Mouse (Mus musculus) gastrocnemius, adult 2 months (tissue): ENCODE results near the gene Mylk. TPM values are rescaled to one million over a fixed set of nuclear protein-coding genes. Genes with fewer than 3 reads are reported as not detected.
A peak's percentile ranks its signal among the peaks of the same experiment; 100 is the strongest.
"Not testable (repeated sequence)": the region's sequence is repeated elsewhere in the genome, so short reads cannot be mapped to it uniquely, and the experiment has no call there.

Experiments used
- DNase-seq: peaks from one replicate; pipeline ENCODE4 v3.0.0; 2022
- H3K27ac ChIP-seq: fragments of 200-600 bp; 2 replicates; pipeline ENCODE4 v1.8.1; 2022; ENCODE audit warnings: mild to moderate bottlenecking
- H3K4me3 ChIP-seq: fragments of 200-600 bp; 2 replicates; pipeline ENCODE4 v1.8.1; 2022; ENCODE audit warnings: mild to moderate bottlenecking, moderate library complexity
- CTCF ChIP-seq: fragments of 200-600 bp; IDR thresholded peaks from 2 replicates; pipeline ENCODE4 v1.8.1; 2022; ENCODE audit warnings: antibody characterized with exemption, mild to moderate bottlenecking, moderate library complexity
- intact Hi-C: fragments of 180-260 bp; cut with DNase I; formaldehyde crosslinking; loops from one replicate; pipeline ENCODE4 v1.15.1; 2025
- total RNA-seq, 2 experiments: library from RNA; stranded (reverse); gene quantifications; 2 replicates each; pipeline ENCODE4 v1.2.3; 2021

Mylk gene
- total RNA-seq, 2 experiments from 2014 or later, result 22.7 to 29.5 TPM

DNA sequence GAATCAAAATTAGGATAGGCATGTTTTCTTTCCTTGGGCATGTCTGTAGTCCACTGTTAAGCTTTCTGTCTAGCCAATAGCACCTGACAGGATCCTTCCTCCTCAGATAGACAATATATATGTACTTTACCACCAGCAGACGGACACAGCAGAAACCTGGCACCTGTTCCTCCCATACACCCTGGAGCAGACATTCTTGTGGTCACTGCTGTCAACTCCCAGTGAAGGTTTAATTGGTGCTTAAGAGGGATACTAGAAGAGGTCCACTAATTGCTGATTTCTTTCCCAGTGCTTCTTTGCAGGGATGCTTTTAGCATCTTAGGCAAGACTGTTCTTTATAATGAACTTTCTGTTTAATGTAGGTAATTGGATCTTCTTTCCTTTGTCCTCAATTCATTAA is 37.4 kb downstream of the Mylk start:
- DNase-seq, result no peak
- Histone ChIP-seq H3K4me3 (no peak overlapping the region), H3K27ac (no peak overlapping the region)
- intact Hi-C loops, result no loop called here
- no peak for TF ChIP-seq CTCF

DNA sequence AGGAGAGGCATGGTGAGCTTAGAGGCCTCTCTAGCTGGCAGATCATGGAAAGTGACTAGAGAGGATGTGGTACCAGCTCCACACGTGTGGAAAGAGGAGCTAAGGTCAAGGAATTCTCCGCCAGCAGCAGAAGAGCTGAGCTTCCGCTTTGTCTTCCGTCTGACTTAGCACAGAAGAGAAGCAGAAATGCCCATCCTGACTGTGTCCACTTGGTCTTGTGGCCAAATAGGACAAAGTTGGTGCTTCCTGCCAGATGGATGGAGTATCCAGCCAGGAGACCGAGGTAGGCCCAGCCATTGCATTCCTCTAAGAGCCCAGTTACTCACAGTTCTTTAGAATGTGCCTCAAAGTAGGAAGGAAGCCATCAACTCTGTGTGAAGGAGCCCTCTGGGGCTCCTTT is 38.5 kb downstream of the Mylk start:
- TF ChIP-seq CTCF, result no peak
- no peak overlapping the region for H3K4me3 ChIP-seq
- H3K27ac ChIP-seq, result no peak overlapping the region
- DNase-seq, result no peak
- intact Hi-C loops, result no loop called here

DNA sequence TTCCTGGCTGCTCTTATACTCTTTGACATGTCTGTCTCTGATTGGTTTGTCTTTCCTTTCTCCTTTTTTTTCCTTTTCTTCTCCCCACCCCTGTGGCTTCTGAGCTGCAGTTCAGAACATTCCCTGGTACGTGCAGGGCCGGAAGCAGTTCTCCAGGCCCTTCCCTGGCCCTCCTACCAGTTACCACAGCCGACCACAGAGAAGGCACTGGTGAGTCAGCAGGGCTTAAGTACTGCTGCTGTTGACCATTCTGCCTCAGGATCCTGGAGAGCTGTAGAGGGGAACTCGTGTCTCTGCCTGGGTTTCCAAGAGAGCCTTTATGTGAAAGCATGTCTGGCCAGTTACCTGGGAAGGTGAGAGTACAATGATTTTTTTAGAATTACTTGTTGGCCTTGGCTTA is 39.7 kb downstream of the Mylk start:
- no peak for TF ChIP-seq CTCF
- intact Hi-C loops, result no loop called here
- Histone ChIP-seq H3K4me3 (no peak overlapping the region), H3K27ac (no peak overlapping the region)
- no peak for DNase-seq

DNA sequence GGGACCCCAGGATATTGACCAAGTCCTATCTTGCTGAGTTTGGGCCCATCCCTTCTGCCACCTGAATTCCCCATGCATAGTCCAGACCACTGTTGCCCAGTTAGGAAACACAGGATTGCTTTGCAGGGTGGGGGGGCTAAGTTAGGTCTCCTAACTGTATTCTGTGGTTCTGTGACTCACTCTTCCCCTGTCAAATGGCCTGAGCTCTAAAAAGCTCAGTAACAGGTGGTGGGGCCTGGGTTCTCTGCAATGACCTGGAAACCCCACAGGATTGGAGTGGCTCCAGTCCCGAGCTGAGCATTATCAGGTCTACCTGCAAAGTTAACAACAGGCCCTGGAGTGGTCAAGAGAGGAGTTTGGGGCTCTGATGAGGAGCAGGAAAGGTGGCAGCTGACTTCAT is 47.5 kb downstream of the Mylk start:
- DNase-seq, result no peak
- TF ChIP-seq CTCF, result no peak
- Histone ChIP-seq H3K27ac (no peak overlapping the region), H3K4me3 (no peak overlapping the region)
- intact Hi-C loops, result no loop called here

DNA sequence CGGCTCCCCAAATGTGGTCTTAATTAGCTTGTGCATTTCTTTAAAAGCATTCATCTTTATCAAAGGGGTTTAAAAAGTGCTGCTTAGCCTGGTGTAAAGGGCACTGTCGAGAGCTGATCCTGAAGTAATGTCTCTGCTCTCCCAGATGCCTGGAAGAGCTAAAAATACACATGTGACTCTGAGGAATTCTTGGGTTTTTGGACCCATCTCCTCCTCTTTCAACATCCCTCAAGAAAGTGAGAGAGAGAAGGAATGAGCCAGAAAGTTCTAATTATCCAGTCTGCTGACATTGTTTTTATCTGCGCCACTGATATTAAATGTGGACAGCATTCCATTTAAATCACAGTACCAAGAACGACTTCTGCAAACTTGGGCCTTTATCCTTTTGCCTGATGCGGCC is 48.0 kb downstream of the Mylk start:
- no peak overlapping the region for H3K4me3 ChIP-seq
- TF ChIP-seq CTCF, result no peak
- DNase-seq, result no peak
- no peak overlapping the region for H3K27ac ChIP-seq
- intact Hi-C loops, result no loop called here

DNA sequence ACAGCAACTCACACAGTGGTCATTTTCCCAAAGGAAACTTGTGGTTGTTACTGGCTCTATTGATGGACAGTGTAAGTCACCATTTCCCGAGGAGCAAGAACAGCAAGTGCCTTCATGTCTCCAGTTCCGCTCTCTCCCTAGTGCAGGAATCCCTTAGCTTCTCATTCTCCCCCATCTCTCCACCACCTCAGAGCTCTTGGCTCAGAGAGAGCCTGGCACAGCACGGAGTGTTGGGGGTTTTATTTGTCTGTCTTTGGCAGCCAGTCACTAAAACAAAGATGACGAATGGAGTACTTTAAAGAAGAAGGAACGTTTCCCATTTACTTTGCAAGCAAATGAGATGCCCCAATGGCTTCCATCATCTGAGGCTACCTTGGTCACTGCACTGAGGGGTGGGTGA is 56.2 kb downstream of the Mylk start:
- intact Hi-C loops, result no loop called here
- Histone ChIP-seq H3K27ac (no peak overlapping the region), H3K4me3 (no peak overlapping the region)
- no peak for TF ChIP-seq CTCF
- DNase-seq, result no peak

DNA sequence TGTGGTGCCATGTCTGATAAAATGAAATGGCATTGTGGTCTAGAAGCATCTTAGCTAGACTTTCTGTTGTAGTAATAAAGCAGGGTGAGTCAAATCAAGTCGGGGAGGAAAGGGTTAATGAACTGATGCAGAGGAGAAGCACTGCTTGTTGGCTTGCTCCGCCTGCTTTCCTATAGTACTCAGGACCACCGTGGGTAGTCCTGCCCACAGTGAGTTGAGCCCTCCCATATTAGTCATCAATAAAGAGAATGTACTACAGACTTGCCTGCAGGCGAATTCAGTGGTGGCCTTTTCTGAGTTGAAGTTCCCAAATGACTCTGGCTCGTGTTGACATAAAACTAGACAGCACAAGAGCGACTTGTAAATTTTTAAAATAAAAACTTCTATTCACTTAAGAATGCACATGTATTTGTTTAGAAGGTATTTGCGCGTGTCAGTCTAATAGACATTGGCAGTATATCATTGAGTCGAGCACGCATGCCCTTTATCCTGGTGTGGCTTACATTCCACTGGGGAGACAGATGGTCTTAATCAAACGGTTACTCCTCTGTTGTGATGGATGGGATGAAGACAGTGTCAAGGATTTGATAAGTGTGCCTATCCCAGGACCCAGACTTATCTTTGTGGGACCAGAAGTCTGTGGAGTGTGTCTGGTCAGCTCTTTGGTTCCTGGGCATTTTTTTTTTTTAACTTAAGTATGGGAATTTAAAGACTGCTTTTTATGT is 59.4 kb downstream of the Mylk start:
- Histone ChIP-seq H3K27ac (no peak overlapping the region), H3K4me3 (no peak overlapping the region)
- no peak for TF ChIP-seq CTCF
- no peak for DNase-seq
- intact Hi-C loops, result no loop called here

DNA sequence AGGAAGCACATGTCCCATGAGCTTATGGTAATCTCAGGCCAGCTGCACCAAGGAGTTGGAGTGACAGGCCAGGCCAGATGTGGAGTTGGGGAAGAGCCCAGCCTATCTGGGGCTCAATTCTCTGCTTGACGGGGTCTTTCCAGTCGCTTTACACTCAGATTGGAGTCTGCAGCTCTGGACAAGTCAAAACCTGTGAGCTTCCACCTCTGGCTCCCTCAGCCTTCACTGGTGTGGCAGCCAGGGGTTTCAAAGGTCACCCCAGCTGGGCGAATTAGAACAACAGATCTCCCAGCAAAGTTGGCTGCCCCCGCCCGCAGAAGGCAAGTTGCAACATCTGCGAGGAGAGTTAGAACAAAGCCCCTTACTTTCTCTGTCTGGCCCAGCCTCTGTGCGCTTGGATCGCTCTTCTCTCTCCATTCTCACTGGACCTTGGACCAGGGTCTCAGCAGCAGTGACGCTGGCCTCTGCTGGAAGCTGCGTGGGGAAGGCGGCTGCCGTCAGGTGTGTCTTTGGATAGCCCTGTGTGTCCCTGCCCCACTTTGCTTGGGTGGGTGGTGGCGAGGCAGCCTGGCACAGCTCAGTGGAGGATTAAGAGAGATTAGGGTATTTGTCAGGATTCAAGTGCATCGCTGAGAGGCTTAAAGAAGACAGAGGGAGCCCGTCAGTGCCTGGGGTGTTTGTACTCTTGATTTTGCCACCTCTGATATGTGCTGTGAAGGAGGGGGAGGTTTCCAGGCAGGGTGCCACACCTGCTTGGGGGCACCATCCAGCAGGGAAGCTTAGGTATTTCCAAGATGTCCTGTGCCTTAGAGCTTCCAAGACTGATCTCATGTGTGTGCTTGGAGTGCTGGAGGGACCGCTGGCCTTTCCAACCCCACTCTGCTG is 62.1 kb downstream of the Mylk start:
- DNase-seq, result peak; percentile 73
- H3K4me3 ChIP-seq, result peak overlapping the region; percentile 37
- TF ChIP-seq CTCF, result no peak
- intact Hi-C loops, result no loop called here
- peak overlapping the region; percentile 51 for H3K27ac ChIP-seq

DNA sequence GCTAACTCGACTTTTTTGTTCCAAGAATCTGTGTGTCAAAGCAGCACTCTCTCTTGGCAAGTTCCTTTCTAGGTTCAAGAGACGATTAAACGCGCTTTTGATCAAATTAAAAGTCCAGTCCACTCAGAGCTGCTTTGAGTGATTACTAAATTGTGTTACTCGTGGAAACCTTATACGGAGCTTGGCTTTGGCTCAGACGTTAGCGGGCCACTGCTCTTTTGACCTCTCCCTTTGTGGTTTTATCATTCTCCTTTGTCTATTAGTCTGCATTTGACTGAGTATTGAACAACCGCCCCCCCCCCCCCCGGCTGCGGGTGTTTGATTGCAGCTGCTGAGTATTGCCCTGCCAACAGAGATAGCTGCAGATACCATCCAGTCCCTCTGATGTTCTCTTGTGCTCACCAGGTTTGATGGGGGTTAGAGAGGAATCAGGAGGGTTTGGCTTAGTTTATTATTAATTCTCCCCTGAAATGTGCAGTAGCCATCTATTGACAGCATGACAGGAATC is 62.8 kb downstream of the Mylk start:
- Histone ChIP-seq H3K27ac (peak overlapping the region; percentile 51; the same call in 1 of the 2 replicates), H3K4me3 (peak overlapping the region; percentile 37)
- intact Hi-C loops, result no loop called here
- no peak for DNase-seq
- TF ChIP-seq CTCF, result no peak

DNA sequence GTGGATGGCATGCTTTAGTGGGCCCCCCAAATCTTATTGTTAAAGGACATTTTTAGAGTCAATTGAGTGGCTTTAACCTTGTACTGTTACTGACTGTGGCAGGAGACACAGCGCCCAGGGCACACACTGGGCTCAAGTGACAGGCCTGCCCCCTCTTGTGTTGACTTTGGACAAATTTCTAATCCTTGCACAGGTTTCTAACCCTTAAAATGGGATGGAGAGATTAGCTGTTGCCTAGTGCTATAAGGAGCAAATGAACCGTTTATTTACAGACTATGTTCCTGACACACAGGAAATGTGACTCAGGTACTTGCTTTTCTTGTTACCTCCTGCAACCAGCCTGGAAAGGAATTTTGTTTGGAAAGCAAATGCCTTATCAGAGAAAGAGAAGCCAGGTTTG is 67.2 kb downstream of the Mylk start:
- DNase-seq, result no peak
- intact Hi-C loops, result no loop called here
- Histone ChIP-seq H3K4me3 (no peak overlapping the region), H3K27ac (no peak overlapping the region)
- no peak for TF ChIP-seq CTCF

DNA sequence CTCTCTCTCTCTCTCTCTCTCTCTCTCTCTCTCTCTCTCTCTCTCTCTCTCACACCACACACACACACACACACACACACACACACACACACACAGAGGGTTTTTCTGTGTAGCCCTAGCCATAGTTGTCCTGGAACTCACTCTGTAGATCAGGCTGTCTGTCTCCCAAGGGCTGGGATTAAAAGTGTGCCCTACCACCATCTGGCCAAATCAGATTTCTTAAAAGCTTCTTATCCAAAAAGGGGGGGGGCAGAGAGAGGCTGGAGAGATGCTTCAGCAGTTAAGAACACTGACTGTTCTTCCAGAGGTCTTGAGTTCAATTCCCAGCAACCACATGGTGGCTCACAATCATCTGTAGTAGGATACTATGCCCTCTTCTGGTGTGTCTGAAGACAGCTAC is 68.2 kb downstream of the Mylk start:
- intact Hi-C loops, H3K4me3 ChIP-seq, H3K27ac ChIP-seq, DNase-seq: not testable (repeated sequence)

DNA sequence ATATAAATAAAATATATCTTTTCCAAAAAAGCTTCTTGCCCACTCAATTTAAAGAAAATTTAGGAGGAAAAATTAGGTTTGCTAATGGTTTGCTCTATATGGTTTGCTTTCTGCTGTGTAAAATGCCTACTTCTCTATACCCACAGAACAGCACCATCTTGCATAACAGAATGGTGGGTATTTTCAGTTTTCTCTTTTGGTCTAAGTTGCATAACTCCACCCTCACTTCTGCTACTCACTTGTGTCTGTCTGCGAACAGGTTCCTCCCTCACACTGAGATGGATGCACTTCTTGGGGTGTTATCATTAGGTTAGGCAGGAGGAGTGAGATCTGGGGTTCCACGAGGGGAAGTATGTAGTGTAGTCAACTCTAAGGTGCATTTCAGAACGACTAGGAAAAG is 68.6 kb downstream of the Mylk start:
- TF ChIP-seq CTCF, result no peak
- no peak for DNase-seq
- no peak overlapping the region for H3K4me3 ChIP-seq
- no peak overlapping the region for H3K27ac ChIP-seq
- intact Hi-C loops, result no loop called here

DNA sequence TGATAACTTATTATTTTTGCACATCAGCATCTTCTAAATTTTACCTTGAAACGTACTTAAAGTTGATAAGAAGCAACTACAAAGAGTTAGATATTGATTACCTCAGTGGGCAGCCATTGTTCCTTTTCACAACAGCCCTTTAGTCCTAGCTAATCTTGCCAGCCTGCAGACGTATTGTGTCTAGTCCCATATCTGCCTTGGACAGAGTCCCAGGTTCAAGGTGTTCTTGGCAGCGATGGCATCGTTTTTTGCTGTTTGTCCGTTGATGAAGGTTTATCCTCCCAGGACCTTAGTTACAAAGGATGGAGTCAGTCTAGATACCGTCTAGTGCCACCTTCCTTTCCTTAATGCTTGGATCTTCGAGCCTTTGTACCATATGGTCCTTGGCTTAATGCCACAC is 69.6 kb downstream of the Mylk start:
- Histone ChIP-seq H3K27ac (no peak overlapping the region), H3K4me3 (no peak overlapping the region)
- no peak for DNase-seq
- intact Hi-C loops, result no loop called here
- TF ChIP-seq CTCF, result no peak
